Comparison of ENCODE assay signal across 31 mouse cellular contexts in genomic region chr1:191609578-191609977, GRCm38 (mm10). TPM values are rescaled to one million over a fixed set of nuclear protein-coding genes. Genes with fewer than 3 reads are reported as not detected.
A peak's percentile ranks its signal among the peaks of the same experiment; 100 is the strongest.
DNase-seq lines count a peak whose midpoint lies in the region; ATAC-seq and TF ChIP-seq lines count a peak whose summit lies in the region.
"Had no signal": no experiment of that assay in that cellular context is flagged by ENCODE, and none has a peak within 500 bp of the region (broad histone marks: within the 10 kb centered on the region; RNA-seq: fewer than 3 reads in every experiment).

No protein-coding gene starts in this region.

- H3K79me2 ChIP-seq in CH12.LX (replicated peaks; ENCODE audit: control insufficient read depth, extremely low read depth, insufficient read depth, poor library complexity, severe bottlenecking): no peaks in the 10 kb centered on the region

- TF ChIP-seq CTCF in CH12.LX (conservative IDR thresholded peaks at IDR 0.05 in 1 of 2, IDR thresholded peaks at IDR 0.05 in 1 of 2; ENCODE audit: low read depth in 2 of 2, low read length in 2 of 2): no peak

- dilution Hi-C loops in CH12.LX (cut with MboI; ENCODE audit: extremely low pct_ligation_motif_present, extremely low pct_unique_long_range_greater_than_20kb, low sequenced_read_pairs): no loop called here

- H3K9me3 ChIP-seq in CH12.LX (replicated peaks; ENCODE audit: low read length): no peaks in the 10 kb centered on the region
- H3K9me3 ChIP-seq: embryonic facial prominence, embryonic 10.5 days; embryonic facial prominence, embryonic 13.5 days; forebrain, embryonic 12.5 days; forebrain, embryonic 15.5 days; G1E; heart, embryonic 12.5 days; heart, embryonic 15.5 days; hindbrain, embryonic 10.5 days; hindbrain, embryonic 13.5 days had no signal

- peak; percentile 95 for ATAC-seq in inflammation-experienced regulatory T-cells, adult 6 months
- ATAC-seq: forebrain, embryonic 15.5 days; hindbrain, embryonic 16.5 days; Patski had no signal

- H3K4me3 ChIP-seq in CH12.LX (replicated peaks in 1 of 3; ENCODE audit: low read depth in 2 of 3, low read length in 2 of 3, poor library complexity in 1 of 3): no peak overlapping the region
- H3K4me3 ChIP-seq: embryonic facial prominence, embryonic 10.5 days; embryonic facial prominence, embryonic 13.5 days; erythroblast, embryonic 14.5 days; forebrain, embryonic 12.5 days; forebrain, embryonic 15.5 days; heart, embryonic 12.5 days; heart, embryonic 15.5 days; hindbrain, embryonic 10.5 days; hindbrain, embryonic 13.5 days had no signal

- H3K27ac ChIP-seq in CH12.LX (ENCODE audit: insufficient read depth, low read depth): no peak overlapping the region
- H3K27ac ChIP-seq: embryonic facial prominence, embryonic 10.5 days; embryonic facial prominence, embryonic 13.5 days; forebrain, embryonic 12.5 days; forebrain, embryonic 15.5 days; heart, embryonic 15.5 days; hindbrain, embryonic 10.5 days; hindbrain, embryonic 13.5 days had no signal

- in situ Hi-C loops in CH12.LX (cut with MboI; ENCODE audit: low pct_ligation_motif_present, low pct_unique_long_range_greater_than_20kb, low sequenced_read_pairs): loop anchor here (25.0 kb wide), 1 partner anchor 103 kb away; the partner anchor contains the start of gene Lpgat1

- H3K36me3 ChIP-seq in CH12.LX (replicated peaks in 1 of 2; ENCODE audit: control insufficient read depth in 1 of 2, insufficient read depth in 1 of 2, low read length in 1 of 2): peaks cover 83 to 95% of the 10 kb centered on the region in 2 experiments

- no peak for TF ChIP-seq RAD21 in CH12.LX (IDR thresholded peaks at IDR 0.05; ENCODE audit: low read depth, low read length)

- H3K9ac ChIP-seq in CH12.LX (ENCODE audit: insufficient read depth, low read depth): no peak overlapping the region
- H3K9ac ChIP-seq: embryonic facial prominence, embryonic 13.5 days; forebrain, embryonic 12.5 days; forebrain, embryonic 15.5 days; heart, embryonic 12.5 days; heart, embryonic 15.5 days; hindbrain, embryonic 13.5 days had no signal

- H3K4me1 ChIP-seq in CH12.LX (ENCODE audit: control insufficient read depth in 1 of 2, insufficient read depth in 2 of 2): peaks cover 13 to 34% of the 10 kb centered on the region in 2 experiments
- H3K4me1 ChIP-seq: embryonic facial prominence, embryonic 10.5 days; embryonic facial prominence, embryonic 13.5 days; forebrain, embryonic 12.5 days; forebrain, embryonic 15.5 days; heart, embryonic 12.5 days; heart, embryonic 15.5 days; hindbrain, embryonic 10.5 days; hindbrain, embryonic 13.5 days had no signal

- DNase-seq in A20 (ENCODE audit: low read depth, low spot score): peak; percentile 41
- DNase-seq in CD4-positive helper T cell, adult 2 months (ENCODE audit: low read depth, low spot score): peak; percentile 24
- peak; percentile 56 for DNase-seq in CH12.LX (ENCODE audit: extremely low read depth)
- DNase-seq in adrenal gland, adult 18-20 months (ENCODE audit: low spot score in 2 of 2): no peak
- no peak for DNase-seq in retina, embryonic 14.5 days (ENCODE audit: low spot score)
- no peak for DNase-seq in testis, postnatal 10 days (ENCODE audit: low spot score)
- DNase-seq in layer of hippocampus, adult 8-10 months (ENCODE audit: low spot score in 2 of 2): no peak
- DNase-seq: adrenal gland, adult 8-10 months; adrenal gland, postnatal 25 days; cerebellum, adult 11-12 months; cerebellum, adult 8-10 months; cerebellum, postnatal 10 days; cerebellum, postnatal 36 days; embryo, embryonic 11 days; gastrocnemius, postnatal 25 days; heart, postnatal 10 days; heart, postnatal 36 days had no signal

- H3K27me3 ChIP-seq in CH12.LX (replicated peaks): no peaks in the 10 kb centered on the region
- H3K27me3 ChIP-seq: embryonic facial prominence, embryonic 13.5 days; forebrain, embryonic 12.5 days; forebrain, embryonic 15.5 days; heart, embryonic 12.5 days; heart, embryonic 15.5 days; hindbrain, embryonic 13.5 days; Patski had no signal

- no peak overlapping the region for H3K4me2 ChIP-seq in CH12.LX (ENCODE audit: insufficient read depth, low read depth, poor library complexity, severe bottlenecking)
- H3K4me2 ChIP-seq: embryonic facial prominence, embryonic 13.5 days; forebrain, embryonic 12.5 days; forebrain, embryonic 15.5 days; heart, embryonic 12.5 days; heart, embryonic 15.5 days; hindbrain, embryonic 13.5 days had no signal

- TF ChIP-seq EP300 in CH12.LX (IDR thresholded peaks at IDR 0.05; ENCODE audit: low read length): peak; percentile 58

- TF ChIP-seq POLR2A in CH12.LX (IDR thresholded peaks at IDR 0.05; ENCODE audit: low read depth, low read length): no peak

TF ChIP-seq in CH12.LX, 34 proteins besides CTCF, POLR2A, EP300 and RAD21:
- peak; percentile 92 for TF ChIP-seq IRF4 (IDR thresholded peaks at IDR 0.05; ENCODE audit: low read depth, low read length)
- TF ChIP-seq BHLHE40 (IDR thresholded peaks at IDR 0.05; ENCODE audit: low read depth, low read length): 0 out of 2 replicates have a peak, but pooled peaks have one; percentile 13
- TF ChIP-seq JUN (IDR thresholded peaks at IDR 0.05; ENCODE audit: insufficient read depth, low read depth, low read length): peak; percentile 65
- no peak for TF ChIP-seq MAZ (IDR thresholded peaks at IDR 0.05; ENCODE audit: low read depth, low read length)
- TF ChIP-seq JUND (conservative IDR thresholded peaks at IDR 0.05; ENCODE audit: low read depth, low read length): peak; percentile 80
- TF ChIP-seq ZNF384 (IDR thresholded peaks at IDR 0.05; ENCODE audit: low read depth, low read length): no peak
- TF ChIP-seq CHD2 (IDR thresholded peaks at IDR 0.05; ENCODE audit: low read length): 0 out of 2 replicates have a peak, but pooled peaks have one; percentile 11
- TF ChIP-seq ETS1 (conservative IDR thresholded peaks at IDR 0.05; ENCODE audit: low read depth, low read length): peak; percentile 49; the same call in 1 of the 2 replicates

RNA-seq across cellular contexts. Expression of gene Ints7, which starts 34.1 kb away (rescaled TPM):
- 30.4 and 33.7 TPM in 2 replicates for total RNA-seq in CH12.LX (2012; rRNA removed)
- 46.7 and 50.5 TPM in 2 replicates for total RNA-seq in CH12.LX (2014; rRNA removed)
- 58.8 and 60.4 TPM in 2 replicates for polyA plus RNA-seq in CH12.LX (2012; ENCODE audit: insufficient read length, low read depth)
- 10 to 100 TPM; 36.3 to 43.1 (median 40.9) TPM for polyA plus RNA-seq in inflammation-experienced regulatory T-cells, adult 6 months (2017; shearing (Covaris generic))
- 10 to 100 TPM; 17.9 to 19.8 TPM for total RNA-seq in adrenal gland, adult 18-20 months (2021)
- total RNA-seq in layer of hippocampus, adult 8-10 months (2022): 10 to 100 TPM; 24.2 to 27.6 (median 25.9) TPM

RNA-seq across cellular contexts. Expression of gene Dtl, which starts 34.2 kb away (rescaled TPM):
- total RNA-seq in CH12.LX (2012; rRNA removed): 31.8 and 35.0 TPM in 2 replicates
- 37.7 and 37.9 TPM in 2 replicates for total RNA-seq in CH12.LX (2014; rRNA removed)
- 55.8 and 65.2 TPM in 2 replicates for polyA plus RNA-seq in CH12.LX (2012; ENCODE audit: insufficient read length, low read depth)
- 10 to 100 TPM in 1 of 3 experiments, 1 to 10 TPM in 2; 6.6 to 30.2 (median 8.4) TPM for polyA plus RNA-seq in inflammation-experienced regulatory T-cells, adult 6 months (2017; shearing (Covaris generic))
- 1 to 10 TPM in 1 of 2 experiments, under 1 TPM in 1; 0.66 to 1.5 TPM for total RNA-seq in adrenal gland, adult 18-20 months (2021)
- under 1 TPM; 0.55 to 0.96 (median 0.75) TPM for total RNA-seq in layer of hippocampus, adult 8-10 months (2022)
- total RNA-seq: gastrocnemius, adult 8-10 months had no signal

Comparison
In these comparisons a context has a peak if more than half of its experiments do, and no peak if none do; other contexts are left out.
1. DNase-seq: peak in A20 (single experiment), CD4-positive helper T cell, adult 2 months (single experiment) and CH12.LX (single experiment); none in adrenal gland, adult 18-20 months (0 of 2), retina, embryonic 14.5 days (single experiment), testis, postnatal 10 days (single experiment) and layer of hippocampus, adult 8-10 months (0 of 2).
2. RNA of gene Dtl, which starts 34.2 kb away (total RNA-seq): 31.8 to 37.9 TPM in CH12.LX; 0.66 to 1.5 TPM in adrenal gland, adult 18-20 months and 0.55 to 0.96 TPM in layer of hippocampus, adult 8-10 months; every median in the first group is over 10 times any median in the second.